Comparison of ENCODE assay signal across 16 mouse cellular contexts in genomic region chr9:111383756-111384155, GRCm38 (mm10). TPM values are rescaled to one million over a fixed set of nuclear protein-coding genes. Genes with fewer than 3 reads are reported as not detected.
DNase-seq lines count a peak whose midpoint lies in the region; ATAC-seq and TF ChIP-seq lines count a peak whose summit lies in the region.
"Had no signal": no experiment of that assay in that cellular context is flagged by ENCODE, and none has a peak within 500 bp of the region (broad histone marks: within the 10 kb centered on the region; RNA-seq: fewer than 3 reads in every experiment).

No protein-coding gene starts in this region.

- H3K9me3 ChIP-seq in forebrain, embryonic 16.5 days (ENCODE audit: control insufficient read depth, low read length), result no peaks in the 10 kb centered on the region
- no peaks in the 10 kb centered on the region for H3K9me3 ChIP-seq in liver, embryonic 11.5 days (ENCODE audit: control insufficient read depth, low read length)
- H3K9me3 ChIP-seq: liver, embryonic 13.5 days had no signal

- H3K4me1 ChIP-seq in forebrain, embryonic 16.5 days (replicated peaks; ENCODE audit: control insufficient read depth, insufficient read depth, low read length), result 0 out of 2 replicates have a peak, but pooled peaks cover 3% of the 10 kb centered on the region
- no peaks in the 10 kb centered on the region for H3K4me1 ChIP-seq in liver, embryonic 11.5 days (replicated peaks; ENCODE audit: control insufficient read depth, insufficient read depth, low read length)
- H3K4me1 ChIP-seq: liver, embryonic 13.5 days had no signal

- no peak overlapping the region for H3K4me2 ChIP-seq in forebrain, embryonic 16.5 days (ENCODE audit: low read length)
- no peak overlapping the region for H3K4me2 ChIP-seq in liver, embryonic 11.5 days
- H3K4me2 ChIP-seq: liver, embryonic 13.5 days had no signal

- ATAC-seq in forebrain, embryonic 16.5 days, result peak; percentile 49; the same call in 1 of the 2 replicates
- ATAC-seq in liver, embryonic 11.5 days (replicated peaks; ENCODE audit: low FRiP score), result no peak

- TF ChIP-seq CTCF in layer of hippocampus, adult 2 months (conservative IDR thresholded peaks at IDR 0.05), result no peak

- no peak overlapping the region for H3K4me3 ChIP-seq in layer of hippocampus, adult 2 months
- no peak overlapping the region for H3K4me3 ChIP-seq in forebrain, embryonic 16.5 days (replicated peaks; ENCODE audit: low read length)
- H3K4me3 ChIP-seq in liver, embryonic 11.5 days (ENCODE audit: low read depth, low read length), result no peak overlapping the region
- H3K4me3 ChIP-seq: gastrocnemius, adult 2 months; liver, embryonic 13.5 days had no signal

- no peaks in the 10 kb centered on the region for H3K27me3 ChIP-seq in forebrain, embryonic 16.5 days (replicated peaks; ENCODE audit: control insufficient read depth, insufficient read depth, low read length)
- no peaks in the 10 kb centered on the region for H3K27me3 ChIP-seq in liver, embryonic 11.5 days (replicated peaks; ENCODE audit: control insufficient read depth, insufficient read depth, low read length)
- H3K27me3 ChIP-seq: liver, embryonic 13.5 days had no signal

- intact Hi-C loops in left cerebral cortex, postnatal 36 days (cut with DNase I), result loop anchor here (5.0 kb wide), 2 partner anchors 39 to 54 kb away; partner anchors contain the start of gene Dclk3

- no peaks in the 10 kb centered on the region for H3K36me3 ChIP-seq in forebrain, embryonic 16.5 days (ENCODE audit: control insufficient read depth, insufficient read depth)
- H3K36me3 ChIP-seq in liver, embryonic 11.5 days (ENCODE audit: control insufficient read depth, insufficient read depth, low read length), result no peaks in the 10 kb centered on the region
- H3K36me3 ChIP-seq: liver, embryonic 13.5 days had no signal

- peak in 1 of 2 experiments; percentile 58 for DNase-seq in layer of hippocampus, adult 2 months (ENCODE audit: low spot score in 2 of 2)
- DNase-seq in layer of hippocampus, postnatal 25 days (ENCODE audit: extremely low spot score in 1 of 2, low spot score in 1 of 2), result no peak
- DNase-seq in NIH3T3 (ENCODE audit: low read depth), result peak; percentile 12
- peak; percentile 64 to 65 for DNase-seq in left cerebral cortex, postnatal 36 days (ENCODE audit: low spot score in 2 of 2)
- DNase-seq in liver, embryonic 11.5 days (ENCODE audit: low spot score), result no peak
- no peak for DNase-seq in heart, postnatal 4 days
- DNase-seq in gastrocnemius, adult 18-20 months (ENCODE audit: low spot score), result no peak
- DNase-seq: adrenal gland, postnatal 25 days; cerebellum, postnatal 36 days; gastrocnemius, adult 2 months; liver, embryonic 13.5 days had no signal

- no peak overlapping the region for H3K9ac ChIP-seq in forebrain, embryonic 16.5 days (replicated peaks; ENCODE audit: low read depth, low read length)
- H3K9ac ChIP-seq in liver, embryonic 11.5 days (ENCODE audit: low read depth, low read length), result no peak overlapping the region
- H3K9ac ChIP-seq: liver, embryonic 13.5 days had no signal

- H3K27ac ChIP-seq in layer of hippocampus, adult 2 months, result peak overlapping the region; percentile 88
- H3K27ac ChIP-seq in forebrain, embryonic 16.5 days (ENCODE audit: low read length), result no peak overlapping the region; the same call in 1 of the 2 replicates
- H3K27ac ChIP-seq in liver, embryonic 11.5 days (ENCODE audit: low read depth, low read length), result no peak overlapping the region
- H3K27ac ChIP-seq: gastrocnemius, adult 2 months; kidney, postnatal 0 days; liver, embryonic 13.5 days had no signal

- 38% methylated on average over 3 of the region's 3 CpGs for WGBS in forebrain, embryonic 16.5 days
- WGBS in liver, embryonic 11.5 days, result 78% methylated on average over 3 of the region's 3 CpGs

RNA-seq across cellular contexts. Expression of gene Dclk3, which starts 55.1 kb away (rescaled TPM):
- 10 to 100 TPM; 14.4 to 19.3 TPM for total RNA-seq in layer of hippocampus, adult 2 months (2021)
- total RNA-seq in layer of hippocampus, postnatal 25 days (2021), result 10 to 100 TPM; 12.2 to 13.2 TPM
- polyA plus RNA-seq in forebrain, embryonic 16.5 days (2015; fragmentation: Nextera tagmentation; extraction: Ambion mirVana), result 5.6 and 8.3 TPM in 2 replicates
- total RNA-seq in left cerebral cortex, postnatal 36 days (2021), result 10 to 100 TPM; 53.8 to 57.3 TPM
- polyA plus RNA-seq in liver, embryonic 11.5 days (2014; fragmentation: Nextera tagmentation; extraction: Ambion mirVana), result 0.07 and 0.19 TPM in 2 replicates
- under 1 TPM; 0.86 TPM for total RNA-seq in heart, postnatal 4 days (2021)
- total RNA-seq in gastrocnemius, adult 18-20 months (2021), result under 1 TPM; 0.30 to 0.36 TPM
- total RNA-seq: megakaryocyte progenitor cell, adult 5-6 weeks; MEL; neutrophil, adult 5-6 weeks had no signal
- polyA plus RNA-seq: liver, embryonic 13.5 days had no signal

Comparison
In these comparisons a context has a peak if more than half of its experiments do, and no peak if none do; other contexts are left out.
1. DNase-seq: peak in NIH3T3 (single experiment) and left cerebral cortex, postnatal 36 days (2 of 2); none in layer of hippocampus, postnatal 25 days (0 of 2), liver, embryonic 11.5 days (single experiment), heart, postnatal 4 days (single experiment) and gastrocnemius, adult 18-20 months (single experiment).
2. RNA of gene Dclk3, which starts 55.1 kb away (total RNA-seq): 53.8 to 57.3 TPM in left cerebral cortex, postnatal 36 days, 14.4 to 19.3 TPM in layer of hippocampus, adult 2 months and 12.2 to 13.2 TPM in layer of hippocampus, postnatal 25 days; 0.86 TPM in heart, postnatal 4 days and 0.30 to 0.36 TPM in gastrocnemius, adult 18-20 months; every median in the first group is over 4 times any median in the second.